Comparison of ENCODE assay signal across 16 mouse cellular contexts in genomic region chr2:53723231-53723630, GRCm38 (mm10).
DNase-seq lines count a peak whose midpoint lies in the region; ATAC-seq and TF ChIP-seq lines count a peak whose summit lies in the region.
"Had no signal": no experiment of that assay in that cellular context is flagged by ENCODE, and none has a peak within 500 bp of the region (broad histone marks: within the 10 kb centered on the region; RNA-seq: fewer than 3 reads in every experiment).

No protein-coding gene starts in this region.

- no peak overlapping the region for H3K4me3 ChIP-seq in forebrain, embryonic 14.5 days (ENCODE audit: low read depth, low read length)
- H3K4me3 ChIP-seq in forebrain, embryonic 11.5 days (ENCODE audit: low read depth, low read length) = no peak overlapping the region
- no peak overlapping the region for H3K4me3 ChIP-seq in forebrain, embryonic 16.5 days (replicated peaks; ENCODE audit: low read length)
- H3K4me3 ChIP-seq: embryonic facial prominence, embryonic 10.5 days; embryonic facial prominence, embryonic 12.5 days had no signal

- WGBS in forebrain, embryonic 14.5 days = 87% methylated on average over 6 of the region's 6 CpGs
- 95% methylated on average over 6 of the region's 6 CpGs for WGBS in forebrain, embryonic 11.5 days
- WGBS in forebrain, embryonic 16.5 days = 78% methylated on average over 6 of the region's 6 CpGs

- no peak for TF ChIP-seq POLR2A in brain, embryonic 14.5 days (IDR thresholded peaks at IDR 0.05; ENCODE audit: borderline replicate concordance, extremely low read depth, insufficient read depth, insufficient read length, poor library complexity, severe bottlenecking)

- H3K4me2 ChIP-seq in forebrain, embryonic 14.5 days (ENCODE audit: low read length) = no peak overlapping the region
- H3K4me2 ChIP-seq in forebrain, embryonic 11.5 days (ENCODE audit: low read depth, low read length, severe bottlenecking) = no peak overlapping the region
- no peak overlapping the region for H3K4me2 ChIP-seq in forebrain, embryonic 16.5 days (ENCODE audit: low read length)
- H3K4me2 ChIP-seq: embryonic facial prominence, embryonic 12.5 days had no signal

- H3K4me1 ChIP-seq in forebrain, embryonic 14.5 days (ENCODE audit: control insufficient read depth, insufficient read depth, low read length) = no peaks in the 10 kb centered on the region
- H3K4me1 ChIP-seq in forebrain, embryonic 11.5 days (replicated peaks; ENCODE audit: control insufficient read depth, insufficient read depth, low read length) = no peaks in the 10 kb centered on the region
- H3K4me1 ChIP-seq in forebrain, embryonic 16.5 days (replicated peaks; ENCODE audit: control insufficient read depth, insufficient read depth, low read length) = no peaks in the 10 kb centered on the region
- H3K4me1 ChIP-seq: embryonic facial prominence, embryonic 10.5 days; embryonic facial prominence, embryonic 12.5 days had no signal

- peak; percentile 79; the same call in 1 of the 2 replicates for ATAC-seq in forebrain, embryonic 14.5 days
- no peak for ATAC-seq in forebrain, embryonic 11.5 days (replicated peaks; ENCODE audit: low FRiP score)
- peak; percentile 72 for ATAC-seq in forebrain, embryonic 16.5 days

- no peak for TF ChIP-seq CTCF in brain, embryonic 14.5 days (IDR thresholded peaks at IDR 0.05; ENCODE audit: borderline replicate concordance, extremely low read depth, insufficient read depth, insufficient read length)

- intact Hi-C loops in left cerebral cortex, postnatal 25 days (cut with DNase I) = no loop called here

- DNase-seq in forebrain, embryonic 14.5 days (ENCODE audit: low spot score) = peak; percentile 51
- no peak for DNase-seq in forebrain, embryonic 11.5 days (ENCODE audit: low spot score)
- DNase-seq in brain, embryonic 14.5 days (ENCODE audit: low read depth) = peak; percentile 70
- no peak for DNase-seq in left cerebral cortex, postnatal 25 days (ENCODE audit: low spot score in 2 of 2)
- DNase-seq in layer of hippocampus, postnatal 36 days = no peak
- DNase-seq: adrenal gland, adult 2 months; adrenal gland, postnatal 10 days; adrenal gland, postnatal 25 days; cerebellum, adult 11-12 months; cerebellum, adult 2 months; cerebellum, adult 9-10 months; cerebellum, postnatal 10 days; cerebellum, postnatal 25 days had no signal

- no peak overlapping the region for H3K27ac ChIP-seq in forebrain, embryonic 14.5 days (ENCODE audit: low read depth, low read length)
- no peak overlapping the region for H3K27ac ChIP-seq in forebrain, embryonic 11.5 days (ENCODE audit: low read depth, low read length)
- H3K27ac ChIP-seq in forebrain, embryonic 16.5 days (ENCODE audit: low read length) = no peak overlapping the region
- H3K27ac ChIP-seq: embryonic facial prominence, embryonic 10.5 days; embryonic facial prominence, embryonic 12.5 days had no signal

- H3K27me3 ChIP-seq in forebrain, embryonic 14.5 days (replicated peaks; ENCODE audit: control insufficient read depth, insufficient read depth, low read length) = no peaks in the 10 kb centered on the region
- no peaks in the 10 kb centered on the region for H3K27me3 ChIP-seq in forebrain, embryonic 11.5 days (ENCODE audit: control insufficient read depth, insufficient read depth, low read length)
- no peaks in the 10 kb centered on the region for H3K27me3 ChIP-seq in forebrain, embryonic 16.5 days (replicated peaks; ENCODE audit: control insufficient read depth, insufficient read depth, low read length)
- H3K27me3 ChIP-seq: embryonic facial prominence, embryonic 12.5 days had no signal

- H3K36me3 ChIP-seq in forebrain, embryonic 14.5 days (ENCODE audit: control insufficient read depth, insufficient read depth, low read length) = no peaks in the 10 kb centered on the region
- H3K36me3 ChIP-seq in forebrain, embryonic 11.5 days (ENCODE audit: control insufficient read depth, insufficient read depth, low read length) = no peaks in the 10 kb centered on the region
- H3K36me3 ChIP-seq in forebrain, embryonic 16.5 days (ENCODE audit: control insufficient read depth, insufficient read depth) = no peaks in the 10 kb centered on the region
- H3K36me3 ChIP-seq: embryonic facial prominence, embryonic 10.5 days; embryonic facial prominence, embryonic 12.5 days had no signal

- no peak overlapping the region for H3K9ac ChIP-seq in forebrain, embryonic 14.5 days (ENCODE audit: low read length)
- H3K9ac ChIP-seq in forebrain, embryonic 11.5 days (ENCODE audit: low read length) = no peak overlapping the region
- H3K9ac ChIP-seq in forebrain, embryonic 16.5 days (replicated peaks; ENCODE audit: low read depth, low read length) = no peak overlapping the region
- H3K9ac ChIP-seq: embryonic facial prominence, embryonic 12.5 days had no signal

- no peaks in the 10 kb centered on the region for H3K9me3 ChIP-seq in forebrain, embryonic 14.5 days (replicated peaks; ENCODE audit: control insufficient read depth, low read length)
- H3K9me3 ChIP-seq in forebrain, embryonic 11.5 days (ENCODE audit: control insufficient read depth, low read length) = no peaks in the 10 kb centered on the region
- no peaks in the 10 kb centered on the region for H3K9me3 ChIP-seq in forebrain, embryonic 16.5 days (ENCODE audit: control insufficient read depth, low read length)
- H3K9me3 ChIP-seq: embryonic facial prominence, embryonic 10.5 days; embryonic facial prominence, embryonic 12.5 days had no signal

Comparison
In these comparisons a context has a peak if more than half of its experiments do, and no peak if none do; other contexts are left out.
1. DNase-seq: peak in forebrain, embryonic 14.5 days (single experiment) and brain, embryonic 14.5 days (single experiment); none in forebrain, embryonic 11.5 days (single experiment), left cerebral cortex, postnatal 25 days (0 of 2) and layer of hippocampus, postnatal 36 days (0 of 2).